Mouse (Mus musculus) midbrain, embryonic 14.5 days (tissue): ENCODE results near the gene Med12. TPM values are rescaled to one million over a fixed set of nuclear protein-coding genes. Genes with fewer than 3 reads are reported as not detected.
"Not testable (repeated sequence)": the region's sequence is repeated elsewhere in the genome, so short reads cannot be mapped to it uniquely, and the experiment has no call there.

Experiments used
- ATAC-seq: fragments of 200-750 bp; cut with Nextera tagmentation; 2 replicates; pipeline ENCODE4 v1.8.0; 2017; ENCODE audit warnings: moderate number of reproducible peaks, moderate library complexity; ENCODE audit not compliant: low FRiP score, low TSS enrichment
- DNase-seq: peaks from one replicate; pipeline ENCODE4 v3.0.0-alpha.2; 2015
- H3K27ac ChIP-seq: fragments of 300-500 bp; sonication (generic); replicated peaks from 2 replicates; pipeline ENCODE4 v1.5.1; 2014; ENCODE audit warnings: mild to moderate bottlenecking, low read depth, low read length, moderate library complexity
- H3K27me3 ChIP-seq: fragments of 300-500 bp; sonication (generic); 2 replicates; pipeline ENCODE4 v1.6.1; 2014; ENCODE audit warnings: low read length, control low read depth, mixed read lengths; ENCODE audit not compliant: control insufficient read depth, insufficient read depth
- H3K36me3 ChIP-seq: fragments of 300-500 bp; sonication (generic); 2 replicates; pipeline ENCODE4 v1.6.1; 2014; ENCODE audit warnings: low read length, control low read depth; ENCODE audit not compliant: control insufficient read depth, insufficient read depth
- H3K4me1 ChIP-seq: fragments of 300-500 bp; sonication (generic); 2 replicates; pipeline ENCODE4 v1.6.1; 2014; ENCODE audit warnings: mild to moderate bottlenecking, antibody characterized with exemption, low read length, control low read depth; ENCODE audit not compliant: control insufficient read depth, insufficient read depth
- H3K4me2 ChIP-seq: fragments of 300-500 bp; sonication (generic); 2 replicates; pipeline ENCODE4 v1.6.1; 2014; ENCODE audit warnings: mild to moderate bottlenecking, low read length, moderate library complexity
- H3K4me3 ChIP-seq: fragments of 300-500 bp; sonication (generic); replicated peaks from 2 replicates; pipeline ENCODE4 v1.5.1; 2014; ENCODE audit warnings: low read depth, low read length
- H3K9ac ChIP-seq: fragments of 300-500 bp; sonication (generic); replicated peaks from 2 replicates; pipeline ENCODE4 v1.6.1; 2014; ENCODE audit warnings: mild to moderate bottlenecking, low read length, moderate library complexity
- H3K9me3 ChIP-seq: fragments of 300-500 bp; sonication (generic); 2 replicates; pipeline ENCODE4 v1.6.1; 2016; ENCODE audit warnings: low read length, control low read depth, mixed read lengths; ENCODE audit not compliant: control insufficient read depth
- WGBS: fragments of 180-500 bp; shearing (Covaris S2); extraction: QIAGEN DNeasy Blood & Tissue Kit; methylation state at CpG from one replicate; pipeline ENCODE4 v1.1.7; 2014; 5-methylcytosine and 5-hydroxymethylcytosine counted together
- polyA plus RNA-seq: library from polyadenylated mRNA; unstranded; fragments of >200 nt; fragmentation: Nextera tagmentation; extraction: Ambion mirVana; gene quantifications from 2 replicates; pipeline ENCODE4 v1.2.1, GENCODE M21; 2014

Gene Med12
- polyA plus RNA-seq, 1 experiment from 2014 or later = 33.0 TPM

- not testable (repeated sequence) for H3K4me1 ChIP-seq, H3K4me3 ChIP-seq, H3K36me3 ChIP-seq, H3K9me3 ChIP-seq, ATAC-seq, H3K4me2 ChIP-seq, H3K9ac ChIP-seq, H3K27me3 ChIP-seq, H3K27ac ChIP-seq, DNase-seq
- WGBS = 61% methylated on average over 2 of the region's 2 CpGs
Measured at GRCm38 (mm10) chrX:101342837-101343236, 69.0 kb downstream of the Med12 start.

GRCm38 (mm10) chrX:101345456-101345855 lies 71.6 kb downstream of the Med12 start:
- WGBS = 94% methylated on average over 2 of the region's 2 CpGs
- Histone ChIP-seq H3K9ac (no peak overlapping the region), H3K4me3 (no peak overlapping the region), H3K36me3 (no peaks in the 10 kb centered on the region), H3K27me3 (no peaks in the 10 kb centered on the region), H3K4me1 (no peaks in the 10 kb centered on the region), H3K27ac (no peak overlapping the region), H3K4me2 (no peak overlapping the region), H3K9me3 (no peaks in the 10 kb centered on the region)
- DNase-seq (no peak), ATAC-seq (no peak)

GRCm38 (mm10) chrX:101346475-101346874 lies 72.6 kb downstream of the Med12 start:
- no peak overlapping the region for H3K4me2 ChIP-seq
- H3K27ac ChIP-seq = no peak overlapping the region
- no peak overlapping the region for H3K4me3 ChIP-seq
- H3K9me3 ChIP-seq = no peaks in the 10 kb centered on the region
- no peaks in the 10 kb centered on the region for H3K4me1 ChIP-seq
- WGBS = 58% methylated on average over 4 of the region's 4 CpGs
- no peak overlapping the region for H3K9ac ChIP-seq
- ATAC-seq (no peak), DNase-seq (no peak)
- no peaks in the 10 kb centered on the region for H3K27me3 ChIP-seq
- no peaks in the 10 kb centered on the region for H3K36me3 ChIP-seq

Other genes starting within 250 kb of the Med12 start
- 0.08 TPM in 1 of 2 replicates, not detected in the other for gene Tex11, start 214.4 kb upstream of the Med12 start, polyA plus RNA-seq
- gene Slc7a3, start 188.0 kb upstream of the Med12 start, polyA plus RNA-seq = 2.5 and 4.5 TPM in 2 replicates
- 41.8 and 54.5 TPM in 2 replicates for gene Snx12, start 51.5 kb upstream of the Med12 start, polyA plus RNA-seq
- gene Foxo4, start 19.5 kb upstream of the Med12 start, polyA plus RNA-seq = 0.79 and 0.93 TPM in 2 replicates
- not detected in 2 replicates for gene Gm614, start 10.0 kb upstream of the Med12 start, polyA plus RNA-seq
- gene Il2rg, start 5.8 kb upstream of the Med12 start, polyA plus RNA-seq = 4.2 and 7.9 TPM in 2 replicates
- not detected in 2 replicates for gene Gm20489, start 5.0 kb upstream of the Med12 start, polyA plus RNA-seq
- gene Nlgn3, start 25.1 kb downstream of the Med12 start, polyA plus RNA-seq = 98.6 and 99.2 TPM in 2 replicates
- gene Gjb1, start 102.3 kb downstream of the Med12 start, polyA plus RNA-seq = 0.57 and 0.85 TPM in 2 replicates
- gene Zmym3, start 146.8 kb downstream of the Med12 start, polyA plus RNA-seq = 67.9 and 75.2 TPM in 2 replicates
- gene Nono, start 155.3 kb downstream of the Med12 start, polyA plus RNA-seq = 287 and 351 TPM in 2 replicates
- gene Itgb1bp2, start 175.1 kb downstream of the Med12 start, polyA plus RNA-seq = 1.8 and 2.1 TPM in 2 replicates